Mouse (Mus musculus): ENCODE measurements around the gene Apol9b. TPM values are rescaled to one million over a fixed set of nuclear protein-coding genes. Genes with fewer than 3 reads are reported as not detected.
"Not testable (repeated sequence)": the region's sequence is repeated elsewhere in the genome, so short reads cannot be mapped to it uniquely, and the experiment has no call there.

Apol9b gene
- polyA plus RNA-seq (2014; fragmentation: Nextera tagmentation; extraction: Ambion mirVana), result 0.39 TPM in 1 of 2 replicates, not detected in the other

GRCm38 (mm10) chr15:77728739-77729138 lies at the start of gene Apol9b:
Gene Apol9b (plus strand): TSS chr15:77729039.
- not testable (repeated sequence) for H3K9ac ChIP-seq (ENCODE audit: low read depth, low read length); H3K36me3 ChIP-seq (ENCODE audit: control insufficient read depth, insufficient read depth, low read length); H3K27me3 ChIP-seq (replicated peaks; ENCODE audit: control insufficient read depth, insufficient read depth, low read length); H3K4me1 ChIP-seq (ENCODE audit: control insufficient read depth, insufficient read depth, low read length); H3K27ac ChIP-seq (replicated peaks; ENCODE audit: low read depth, low read length); H3K4me3 ChIP-seq (ENCODE audit: low read depth, low read length); H3K4me2 ChIP-seq (ENCODE audit: low read depth, low read length); H3K9me3 ChIP-seq (ENCODE audit: control insufficient read depth, low read length); ATAC-seq (ENCODE audit: low read depth); DNase-seq (ENCODE audit: low spot score)
- WGBS, result 100% methylated on average over 1 of the region's 4 CpGs

GRCm38 (mm10) chr15:77683944-77684343 lies 44.9 kb upstream of the Apol9b start:
- H3K4me2 ChIP-seq (ENCODE audit: low read depth, low read length); H3K4me1 ChIP-seq (ENCODE audit: control insufficient read depth, insufficient read depth, low read length); H3K36me3 ChIP-seq (ENCODE audit: control insufficient read depth, insufficient read depth, low read length); H3K4me3 ChIP-seq (ENCODE audit: low read depth, low read length); H3K27me3 ChIP-seq (replicated peaks; ENCODE audit: control insufficient read depth, insufficient read depth, low read length); H3K27ac ChIP-seq (replicated peaks; ENCODE audit: low read depth, low read length); H3K9ac ChIP-seq (ENCODE audit: low read depth, low read length); H3K9me3 ChIP-seq (ENCODE audit: control insufficient read depth, low read length); ATAC-seq (ENCODE audit: low read depth): not testable (repeated sequence)
- WGBS, result 12% methylated on average over 8 of the region's 11 CpGs
- peak; percentile 19 for DNase-seq (ENCODE audit: low spot score)

GRCm38 (mm10) chr15:77691532-77692311 lies 37.1 kb upstream of the Apol9b start:
- DNase-seq (ENCODE audit: low spot score), result peak; percentile 53
- H3K36me3 ChIP-seq (ENCODE audit: control insufficient read depth, insufficient read depth, low read length); H3K4me1 ChIP-seq (ENCODE audit: control insufficient read depth, insufficient read depth, low read length); ATAC-seq (ENCODE audit: low read depth); H3K9me3 ChIP-seq (ENCODE audit: control insufficient read depth, low read length); H3K27ac ChIP-seq (replicated peaks; ENCODE audit: low read depth, low read length); H3K27me3 ChIP-seq (replicated peaks; ENCODE audit: control insufficient read depth, insufficient read depth, low read length): not testable (repeated sequence)
- H3K4me2 ChIP-seq (ENCODE audit: low read depth, low read length), result peak overlapping the region; percentile 47
- 8% methylated on average over 19 of the region's 20 CpGs for WGBS
- peak overlapping the region; percentile 28 for H3K4me3 ChIP-seq (ENCODE audit: low read depth, low read length)
- peak overlapping the region; percentile 50 for H3K9ac ChIP-seq (ENCODE audit: low read depth, low read length)

- not testable (repeated sequence) for ATAC-seq (ENCODE audit: low read depth); H3K9me3 ChIP-seq (ENCODE audit: control insufficient read depth, low read length); H3K27me3 ChIP-seq (replicated peaks; ENCODE audit: control insufficient read depth, insufficient read depth, low read length); H3K4me2 ChIP-seq (ENCODE audit: low read depth, low read length); H3K9ac ChIP-seq (ENCODE audit: low read depth, low read length); H3K27ac ChIP-seq (replicated peaks; ENCODE audit: low read depth, low read length); H3K4me1 ChIP-seq (ENCODE audit: control insufficient read depth, insufficient read depth, low read length); H3K4me3 ChIP-seq (ENCODE audit: low read depth, low read length); H3K36me3 ChIP-seq (ENCODE audit: control insufficient read depth, insufficient read depth, low read length)
- DNase-seq (ENCODE audit: low spot score), result peak; percentile 13
- WGBS, result 36% methylated on average over 11 of the region's 15 CpGs
Measured at GRCm38 (mm10) chr15:77694687-77695295, 34.0 kb upstream of the Apol9b start.

GRCm38 (mm10) chr15:77698656-77699055 lies 30.2 kb upstream of the Apol9b start, which contains the start of gene Apol7e:
Gene Apol7e (plus strand): TSS chr15:77698857.
- not testable (repeated sequence) for ATAC-seq (ENCODE audit: low read depth); H3K4me3 ChIP-seq (ENCODE audit: low read depth, low read length); H3K36me3 ChIP-seq (ENCODE audit: control insufficient read depth, insufficient read depth, low read length); DNase-seq (ENCODE audit: low spot score); H3K4me1 ChIP-seq (ENCODE audit: control insufficient read depth, insufficient read depth, low read length); H3K9ac ChIP-seq (ENCODE audit: low read depth, low read length); H3K27ac ChIP-seq (replicated peaks; ENCODE audit: low read depth, low read length); H3K9me3 ChIP-seq (ENCODE audit: control insufficient read depth, low read length); H3K4me2 ChIP-seq (ENCODE audit: low read depth, low read length); H3K27me3 ChIP-seq (replicated peaks; ENCODE audit: control insufficient read depth, insufficient read depth, low read length)
- WGBS, result 73% methylated on average over 4 of the region's 4 CpGs

GRCm38 (mm10) chr15:77705306-77705705 lies 23.5 kb upstream of the Apol9b start:
- not testable (repeated sequence) for H3K4me1 ChIP-seq (ENCODE audit: control insufficient read depth, insufficient read depth, low read length); ATAC-seq (ENCODE audit: low read depth); H3K36me3 ChIP-seq (ENCODE audit: control insufficient read depth, insufficient read depth, low read length); DNase-seq (ENCODE audit: low spot score); H3K4me3 ChIP-seq (ENCODE audit: low read depth, low read length); H3K27ac ChIP-seq (replicated peaks; ENCODE audit: low read depth, low read length); H3K9ac ChIP-seq (ENCODE audit: low read depth, low read length); H3K27me3 ChIP-seq (replicated peaks; ENCODE audit: control insufficient read depth, insufficient read depth, low read length); H3K9me3 ChIP-seq (ENCODE audit: control insufficient read depth, low read length); H3K4me2 ChIP-seq (ENCODE audit: low read depth, low read length)
- WGBS, result 77% methylated on average over 3 of the region's 3 CpGs

- not testable (repeated sequence) for H3K4me3 ChIP-seq (ENCODE audit: low read depth, low read length); H3K9ac ChIP-seq (ENCODE audit: low read depth, low read length); H3K27ac ChIP-seq (replicated peaks; ENCODE audit: low read depth, low read length); H3K4me2 ChIP-seq (ENCODE audit: low read depth, low read length); ATAC-seq (ENCODE audit: low read depth); DNase-seq (ENCODE audit: low spot score); H3K36me3 ChIP-seq (ENCODE audit: control insufficient read depth, insufficient read depth, low read length); H3K27me3 ChIP-seq (replicated peaks; ENCODE audit: control insufficient read depth, insufficient read depth, low read length); H3K4me1 ChIP-seq (ENCODE audit: control insufficient read depth, insufficient read depth, low read length); H3K9me3 ChIP-seq (ENCODE audit: control insufficient read depth, low read length)
- WGBS, result 17% methylated on average over 1 of the region's 1 CpGs
Measured at GRCm38 (mm10) chr15:77708936-77709335, 19.9 kb upstream of the Apol9b start.

GRCm38 (mm10) chr15:77718240-77718639 lies 10.6 kb upstream of the Apol9b start:
- not testable (repeated sequence) for H3K4me2 ChIP-seq (ENCODE audit: low read depth, low read length); H3K9ac ChIP-seq (ENCODE audit: low read depth, low read length); H3K4me1 ChIP-seq (ENCODE audit: control insufficient read depth, insufficient read depth, low read length); H3K4me3 ChIP-seq (ENCODE audit: low read depth, low read length); H3K36me3 ChIP-seq (ENCODE audit: control insufficient read depth, insufficient read depth, low read length); H3K27ac ChIP-seq (replicated peaks; ENCODE audit: low read depth, low read length); H3K9me3 ChIP-seq (ENCODE audit: control insufficient read depth, low read length); DNase-seq (ENCODE audit: low spot score); ATAC-seq (ENCODE audit: low read depth); H3K27me3 ChIP-seq (replicated peaks; ENCODE audit: control insufficient read depth, insufficient read depth, low read length)
- 75% methylated on average over 2 of the region's 6 CpGs for WGBS
